Mouse (Mus musculus) megakaryocyte, embryonic 14.5 days (primary cell): ENCODE measurements at regions not wholly inside any gene's neighbourhood (a gene's known extent, or its start where the extent isn't known, plus 50 kb on each side); places are given as distances from the start of the nearest gene placed in this dataset.

ENCODE experiments used
- FLI1 ChIP-seq: IDR thresholded peaks from 2 replicates; pipeline ENCODE4 v1.6.1; 2012; ENCODE audit warnings: low read length, inconsistent platforms, mixed read lengths
- GATA1 ChIP-seq: IDR thresholded peaks from 3 replicates; pipeline ENCODE4 v1.6.1; 2012; ENCODE audit warnings: mixed read lengths, low read length, inconsistent platforms, borderline replicate concordance

DNA sequence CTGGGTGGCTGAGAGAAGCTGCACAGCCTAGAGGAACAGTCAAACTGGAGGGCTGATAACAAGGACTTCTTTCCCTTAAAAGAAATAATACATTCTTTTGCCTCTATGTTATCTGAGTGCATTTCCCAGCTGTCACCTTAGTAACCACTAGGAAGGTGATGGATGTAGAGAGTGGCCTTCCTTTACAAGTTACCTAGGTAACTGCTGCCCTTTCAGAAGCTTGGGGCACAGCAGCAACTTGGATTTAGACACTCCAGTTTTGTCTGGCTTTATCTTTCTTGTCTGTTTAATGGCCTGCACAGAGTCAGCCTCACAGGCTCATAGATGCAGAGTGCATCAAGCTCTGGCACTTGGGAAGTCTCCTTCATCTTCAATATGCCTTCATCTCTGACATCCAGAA lies 101.4 kb upstream of the Shh start:
- TF ChIP-seq GATA1 (no peak), FLI1 (no peak)
